Mouse (Mus musculus): ENCODE results near the gene Calm3.

DNA sequence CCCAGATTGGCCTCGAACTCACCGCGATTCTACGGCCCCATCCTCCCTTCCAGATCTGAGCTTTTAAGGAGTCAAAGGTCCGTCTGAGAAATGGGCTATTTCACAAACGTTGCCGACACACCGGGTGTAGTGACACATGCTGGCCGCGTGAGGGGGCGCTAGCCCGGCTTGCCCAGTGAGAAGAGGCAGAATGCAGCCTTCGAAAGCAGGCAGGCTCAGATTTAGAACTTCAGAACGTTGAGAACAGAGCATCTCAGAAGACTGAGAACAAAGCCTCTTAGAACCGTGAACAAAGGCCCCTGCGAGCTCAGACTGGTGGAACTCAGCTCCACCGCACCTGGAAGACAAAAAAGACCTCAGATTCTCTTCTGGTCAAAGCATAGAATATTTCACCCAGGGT lies 49.7 kb downstream of the Calm3 start:
- TF ChIP-seq CTCF (IDR thresholded peaks at IDR 0.05; ENCODE audit: extremely low read depth, insufficient read length, insufficient replicate concordance, low read depth, low read length) (peak; percentile 94), POLR2A (IDR thresholded peaks at IDR 0.05; ENCODE audit: low read depth, low read length) (0 out of 2 replicates have a peak, but pooled peaks have one; percentile 16)
